12 mouse cellular contexts compared by ENCODE assay signal in genomic region chr5:22641233-22641632, GRCm38 (mm10).
A peak's percentile ranks its signal among the peaks of the same experiment; 100 is the strongest.
DNase-seq lines count a peak whose midpoint lies in the region; ATAC-seq and TF ChIP-seq lines count a peak whose summit lies in the region.
"Had no signal": no experiment of that assay in that cellular context is flagged by ENCODE, and none has a peak within 500 bp of the region (broad histone marks: within the 10 kb centered on the region; RNA-seq: fewer than 3 reads in every experiment).

No protein-coding gene starts in this region.

- no peak overlapping the region for H3K4me2 ChIP-seq in intestine, postnatal 0 days (replicated peaks; ENCODE audit: low read depth)
- H3K4me2 ChIP-seq in intestine, embryonic 15.5 days (replicated peaks) = no peak overlapping the region
- no peak overlapping the region for H3K4me2 ChIP-seq in midbrain, embryonic 14.5 days (ENCODE audit: low read length)
- H3K4me2 ChIP-seq in midbrain, embryonic 15.5 days = no peak overlapping the region
- H3K4me2 ChIP-seq: neural tube, embryonic 13.5 days had no signal

- no peak overlapping the region for H3K27ac ChIP-seq in cerebellum, adult 2 months (ENCODE audit: insufficient read depth, low read length)
- no peak overlapping the region for H3K27ac ChIP-seq in intestine, postnatal 0 days (ENCODE audit: low read depth, low read length)
- no peak overlapping the region for H3K27ac ChIP-seq in intestine, embryonic 15.5 days
- no peak overlapping the region for H3K27ac ChIP-seq in midbrain, embryonic 14.5 days (replicated peaks; ENCODE audit: low read depth, low read length)
- no peak overlapping the region for H3K27ac ChIP-seq in midbrain, embryonic 15.5 days
- H3K27ac ChIP-seq: neural tube, embryonic 13.5 days had no signal

- no peaks in the 10 kb centered on the region for H3K9me3 ChIP-seq in intestine, postnatal 0 days (ENCODE audit: control insufficient read depth)
- no peaks in the 10 kb centered on the region for H3K9me3 ChIP-seq in intestine, embryonic 15.5 days
- H3K9me3 ChIP-seq in midbrain, embryonic 14.5 days (ENCODE audit: control insufficient read depth, low read length) = 0 out of 2 replicates have a peak, but pooled peaks cover 5% of the 10 kb centered on the region
- H3K9me3 ChIP-seq in midbrain, embryonic 15.5 days = no peaks in the 10 kb centered on the region
- H3K9me3 ChIP-seq: neural tube, embryonic 13.5 days had no signal

- no peaks in the 10 kb centered on the region for H3K27me3 ChIP-seq in cerebellum, adult 2 months (ENCODE audit: control insufficient read depth, insufficient read depth, low read length)
- H3K27me3 ChIP-seq in intestine, postnatal 0 days (replicated peaks; ENCODE audit: control insufficient read depth, insufficient read depth, low read length) = no peaks in the 10 kb centered on the region
- H3K27me3 ChIP-seq in intestine, embryonic 15.5 days (replicated peaks) = no peaks in the 10 kb centered on the region
- H3K27me3 ChIP-seq in midbrain, embryonic 14.5 days (ENCODE audit: control insufficient read depth, insufficient read depth, low read length) = no peaks in the 10 kb centered on the region
- no peaks in the 10 kb centered on the region for H3K27me3 ChIP-seq in midbrain, embryonic 15.5 days (replicated peaks)
- H3K27me3 ChIP-seq: megakaryocyte, embryonic 14.5 days; neural tube, embryonic 13.5 days had no signal

- DNase-seq in cerebellum, adult 2 months = peak in 1 of 2 experiments; percentile 4
- DNase-seq in cerebellum, postnatal 36 days = no peak
- DNase-seq in midbrain, embryonic 14.5 days = peak; percentile 68
- DNase-seq in urinary bladder, adult 18-20 months (ENCODE audit: low spot score in 2 of 2) = no peak
- DNase-seq in urinary bladder, postnatal 36 days (ENCODE audit: low spot score in 2 of 2) = no peak
- DNase-seq: heart, postnatal 4 days; thymus, postnatal 14 days had no signal

- no peak overlapping the region for H3K9ac ChIP-seq in intestine, postnatal 0 days (ENCODE audit: low read depth, low read length)
- H3K9ac ChIP-seq in intestine, embryonic 15.5 days = no peak overlapping the region
- H3K9ac ChIP-seq in midbrain, embryonic 14.5 days (replicated peaks; ENCODE audit: low read length) = no peak overlapping the region
- H3K9ac ChIP-seq in midbrain, embryonic 15.5 days = no peak overlapping the region
- H3K9ac ChIP-seq: neural tube, embryonic 13.5 days had no signal

- no peaks in the 10 kb centered on the region for H3K36me3 ChIP-seq in intestine, postnatal 0 days (ENCODE audit: control insufficient read depth, insufficient read depth)
- no peaks in the 10 kb centered on the region for H3K36me3 ChIP-seq in intestine, embryonic 15.5 days
- no peaks in the 10 kb centered on the region for H3K36me3 ChIP-seq in midbrain, embryonic 14.5 days (ENCODE audit: control insufficient read depth, insufficient read depth, low read length)
- no peaks in the 10 kb centered on the region for H3K36me3 ChIP-seq in midbrain, embryonic 15.5 days (replicated peaks)
- H3K36me3 ChIP-seq: neural tube, embryonic 13.5 days had no signal

- H3K4me1 ChIP-seq in cerebellum, adult 2 months (ENCODE audit: control insufficient read depth, insufficient read depth, low read length) = no peaks in the 10 kb centered on the region
- H3K4me1 ChIP-seq in intestine, postnatal 0 days (replicated peaks; ENCODE audit: control insufficient read depth, insufficient read depth, low read length) = no peaks in the 10 kb centered on the region
- no peaks in the 10 kb centered on the region for H3K4me1 ChIP-seq in intestine, embryonic 15.5 days (replicated peaks)
- no peaks in the 10 kb centered on the region for H3K4me1 ChIP-seq in midbrain, embryonic 14.5 days (ENCODE audit: control insufficient read depth, insufficient read depth, low read length)
- H3K4me1 ChIP-seq in midbrain, embryonic 15.5 days = no peaks in the 10 kb centered on the region
- H3K4me1 ChIP-seq: megakaryocyte, embryonic 14.5 days; neural tube, embryonic 13.5 days had no signal

- TF ChIP-seq CTCF in cerebellum, adult 2 months (IDR thresholded peaks at IDR 0.05; ENCODE audit: borderline replicate concordance, insufficient read depth, low read depth, low read length) = peak; percentile 20; the same call in 1 of the 2 replicates
- TF ChIP-seq CTCF in intestine, postnatal 0 days (IDR thresholded peaks at IDR 0.05; ENCODE audit: low read depth) = peak; percentile 52

- H3K4me3 ChIP-seq in cerebellum, adult 2 months (replicated peaks; ENCODE audit: insufficient read depth, low read depth, low read length) = no peak overlapping the region
- H3K4me3 ChIP-seq in intestine, postnatal 0 days (ENCODE audit: low read depth, low read length) = no peak overlapping the region
- H3K4me3 ChIP-seq in intestine, embryonic 15.5 days (replicated peaks) = no peak overlapping the region
- H3K4me3 ChIP-seq in midbrain, embryonic 14.5 days (replicated peaks; ENCODE audit: low read depth, low read length) = no peak overlapping the region
- no peak overlapping the region for H3K4me3 ChIP-seq in midbrain, embryonic 15.5 days
- H3K4me3 ChIP-seq: megakaryocyte, embryonic 14.5 days; neural tube, embryonic 13.5 days had no signal

- ATAC-seq in intestine, postnatal 0 days = no peak
- no peak for ATAC-seq in intestine, embryonic 15.5 days
- no peak for ATAC-seq in midbrain, embryonic 14.5 days (ENCODE audit: low FRiP score, low TSS enrichment)
- no peak for ATAC-seq in midbrain, embryonic 15.5 days (replicated peaks)

- no peak for TF ChIP-seq POLR2A in cerebellum, adult 2 months (IDR thresholded peaks at IDR 0.05; ENCODE audit: borderline replicate concordance, insufficient read depth, low read length)
